8 mouse cellular contexts compared by ENCODE assay signal in genomic region chr3:86114659-86115338, GRCm38 (mm10). TPM values are rescaled to one million over a fixed set of nuclear protein-coding genes. Genes with fewer than 3 reads are reported as not detected.
DNase-seq lines count a peak whose midpoint lies in the region; ATAC-seq and TF ChIP-seq lines count a peak whose summit lies in the region.
"Had no signal": no experiment of that assay in that cellular context is flagged by ENCODE, and none has a peak within 500 bp of the region (broad histone marks: within the 10 kb centered on the region; RNA-seq: fewer than 3 reads in every experiment).

No protein-coding gene starts in this region.

- no peak for TF ChIP-seq POLR2A in embryonic fibroblast, embryonic 13.5 days (IDR thresholded peaks at IDR 0.05; ENCODE audit: low read depth, low read length)

- no peak for ATAC-seq in stomach, embryonic 15.5 days (ENCODE audit: insufficient read depth, low FRiP score, low read depth)
- ATAC-seq in midbrain, embryonic 16.5 days: no peak

- 36% methylated on average over 12 of the region's 12 CpGs for WGBS in stomach, embryonic 15.5 days
- WGBS in midbrain, embryonic 16.5 days: 77% methylated on average over 12 of the region's 12 CpGs

- H3K4me2 ChIP-seq in stomach, embryonic 15.5 days: no peak overlapping the region
- H3K4me2 ChIP-seq in midbrain, embryonic 16.5 days (ENCODE audit: low read length): no peak overlapping the region

- H3K27ac ChIP-seq in embryonic fibroblast, embryonic 13.5 days (ENCODE audit: insufficient read depth, low read length): peak overlapping the region; percentile 72
- peak overlapping the region; percentile 23; the same call in 1 of the 2 replicates for H3K27ac ChIP-seq in stomach, embryonic 15.5 days
- H3K27ac ChIP-seq in midbrain, embryonic 16.5 days (ENCODE audit: low read length): no peak overlapping the region
- H3K27ac ChIP-seq: liver, embryonic 14.5 days had no signal

- peak; percentile 7 to 43 for DNase-seq in left cerebral cortex, adult 9 months (ENCODE audit: low spot score in 2 of 2)
- no peak for DNase-seq in left cerebral cortex, adult 18-20 months (ENCODE audit: low spot score in 2 of 2)
- peak; percentile 53 to 58 for DNase-seq in layer of hippocampus, adult 8-10 months (ENCODE audit: low spot score in 2 of 2)
- DNase-seq in cerebellum, adult 8-10 months: no peak

- H3K9ac ChIP-seq in stomach, embryonic 15.5 days: no peak overlapping the region
- no peak overlapping the region for H3K9ac ChIP-seq in midbrain, embryonic 16.5 days (ENCODE audit: low read depth, low read length)
- H3K9ac ChIP-seq: liver, embryonic 14.5 days had no signal

- TF ChIP-seq CTCF in embryonic fibroblast, embryonic 13.5 days (IDR thresholded peaks at IDR 0.05; ENCODE audit: borderline replicate concordance, insufficient read depth, low read length): no peak

- H3K9me3 ChIP-seq in stomach, embryonic 15.5 days: no peaks in the 10 kb centered on the region
- H3K9me3 ChIP-seq in midbrain, embryonic 16.5 days (replicated peaks; ENCODE audit: control insufficient read depth, low read length, poor library complexity, severe bottlenecking): no peaks in the 10 kb centered on the region

- H3K4me1 ChIP-seq in embryonic fibroblast, embryonic 13.5 days (ENCODE audit: control insufficient read depth, insufficient read depth, low read length): no peaks in the 10 kb centered on the region; the same call in 1 of the 2 replicates
- H3K4me1 ChIP-seq in stomach, embryonic 15.5 days: 0 out of 2 replicates have a peak, but pooled peaks cover 4% of the 10 kb centered on the region
- 0 out of 2 replicates have a peak, but pooled peaks cover 2% of the 10 kb centered on the region for H3K4me1 ChIP-seq in midbrain, embryonic 16.5 days (ENCODE audit: control insufficient read depth, insufficient read depth, low read length)

- no peaks in the 10 kb centered on the region for H3K27me3 ChIP-seq in stomach, embryonic 15.5 days (replicated peaks)
- no peaks in the 10 kb centered on the region for H3K27me3 ChIP-seq in midbrain, embryonic 16.5 days (ENCODE audit: control insufficient read depth, insufficient read depth, low read depth, low read length)

- H3K4me3 ChIP-seq in embryonic fibroblast, embryonic 13.5 days (ENCODE audit: insufficient read depth, low read length): no peak overlapping the region; the same call in 1 of the 2 replicates
- no peak overlapping the region for H3K4me3 ChIP-seq in stomach, embryonic 15.5 days (replicated peaks)
- no peak overlapping the region for H3K4me3 ChIP-seq in midbrain, embryonic 16.5 days (ENCODE audit: low read depth, low read length)

- H3K36me3 ChIP-seq in stomach, embryonic 15.5 days: peaks cover 10% of the 10 kb centered on the region
- 0 out of 2 replicates have a peak, but pooled peaks cover 2% of the 10 kb centered on the region for H3K36me3 ChIP-seq in midbrain, embryonic 16.5 days (ENCODE audit: control insufficient read depth, insufficient read depth, low read length)

RNA-seq across cellular contexts. Expression of gene Rps3a1, which starts 27.7 kb away (rescaled TPM):
- 100 to 1,000 TPM; 416 to 437 TPM for total RNA-seq in left cerebral cortex, adult 18-20 months (2021)
- polyA plus RNA-seq in embryonic fibroblast, embryonic 13.5 days (2011; ENCODE audit: insufficient read length, low read depth, missing spikeins): 1,770 and 1,788 TPM in 2 replicates
- total RNA-seq in layer of hippocampus, adult 8-10 months (2022): 100 to 1,000 TPM; 396 to 524 (median 465) TPM
- 1,309 and 1,341 TPM in 2 replicates for polyA plus RNA-seq in stomach, embryonic 15.5 days (2015; fragmentation: Nextera tagmentation; extraction: Ambion mirVana)
- polyA plus RNA-seq in midbrain, embryonic 16.5 days (2015; fragmentation: Nextera tagmentation; extraction: Ambion mirVana): 494 and 519 TPM in 2 replicates

Comparison
In these comparisons a context has a peak if more than half of its experiments do, and no peak if none do; other contexts are left out.
1. DNase-seq: peak in left cerebral cortex, adult 9 months (2 of 2) and layer of hippocampus, adult 8-10 months (2 of 2); none in left cerebral cortex, adult 18-20 months (0 of 2) and cerebellum, adult 8-10 months (single experiment).